Mouse (Mus musculus) frontal cortex, adult 2 months (tissue): ENCODE results near the gene Sync. TPM values are rescaled to one million over a fixed set of nuclear protein-coding genes. Genes with fewer than 3 reads are reported as not detected.

Experiments
- DNase-seq, 2 experiments: peaks; one replicate each; pipeline ENCODE4 v3.0.0; 2022; ENCODE audit warnings: low spot score in 1 of 2; ENCODE audit errors: extremely low spot score in 1 of 2
- polyA plus RNA-seq: library from polyadenylated mRNA; depleted of rRNA; stranded (reverse); fragments of >200 nt; gene quantifications from 2 replicates; pipeline ENCODE4 v1.2.3, GENCODE M21; 2012

Sync gene
- polyA plus RNA-seq, 1 experiment: 1.3 TPM

DNA sequence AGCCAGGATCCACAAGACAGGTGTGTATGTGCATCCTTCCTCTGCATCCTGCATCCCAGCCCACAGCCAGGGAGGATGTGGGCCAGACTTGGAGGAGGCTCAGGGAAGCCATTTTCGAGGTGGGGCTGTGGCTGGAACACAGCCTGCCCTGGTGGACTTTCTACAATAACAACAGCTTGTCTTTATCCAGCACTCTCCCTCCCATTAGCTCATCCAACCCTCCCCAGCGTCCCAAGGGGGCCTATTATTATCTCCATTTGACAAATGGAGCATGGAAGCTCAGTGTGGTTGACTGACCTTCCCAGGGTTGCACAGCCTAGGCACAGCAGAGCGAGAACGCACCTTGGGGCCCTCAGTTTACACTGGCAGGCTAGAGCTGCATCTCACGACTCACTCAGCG lies 26.7 kb upstream of the Sync start:
- no peak for DNase-seq

DNA sequence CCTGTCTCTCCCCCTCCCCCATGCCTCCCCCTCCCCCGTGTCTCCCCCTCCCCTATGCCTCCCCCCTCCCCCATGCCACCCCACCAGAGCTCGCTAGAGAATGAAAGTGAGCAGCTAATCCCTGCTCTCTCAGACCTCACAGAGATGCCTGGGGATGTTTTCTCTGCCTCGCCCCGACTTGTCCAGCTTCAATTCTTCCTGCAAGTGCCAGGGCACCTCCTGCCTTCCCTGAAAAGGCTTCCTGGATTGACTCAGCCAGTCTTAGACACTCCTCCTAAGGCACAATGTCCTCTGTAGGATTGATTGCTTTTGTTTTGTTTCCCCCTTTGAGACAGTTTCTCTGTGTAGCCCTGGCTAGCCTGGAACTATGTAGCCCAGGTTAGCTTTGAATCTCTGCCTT lies 26.2 kb upstream of the Sync start, which contains the start of gene C77080:
TSS of gene C77080 (minus strand) at position 209 of the 400 bp plus-strand sequence.
- no peak for DNase-seq

DNA sequence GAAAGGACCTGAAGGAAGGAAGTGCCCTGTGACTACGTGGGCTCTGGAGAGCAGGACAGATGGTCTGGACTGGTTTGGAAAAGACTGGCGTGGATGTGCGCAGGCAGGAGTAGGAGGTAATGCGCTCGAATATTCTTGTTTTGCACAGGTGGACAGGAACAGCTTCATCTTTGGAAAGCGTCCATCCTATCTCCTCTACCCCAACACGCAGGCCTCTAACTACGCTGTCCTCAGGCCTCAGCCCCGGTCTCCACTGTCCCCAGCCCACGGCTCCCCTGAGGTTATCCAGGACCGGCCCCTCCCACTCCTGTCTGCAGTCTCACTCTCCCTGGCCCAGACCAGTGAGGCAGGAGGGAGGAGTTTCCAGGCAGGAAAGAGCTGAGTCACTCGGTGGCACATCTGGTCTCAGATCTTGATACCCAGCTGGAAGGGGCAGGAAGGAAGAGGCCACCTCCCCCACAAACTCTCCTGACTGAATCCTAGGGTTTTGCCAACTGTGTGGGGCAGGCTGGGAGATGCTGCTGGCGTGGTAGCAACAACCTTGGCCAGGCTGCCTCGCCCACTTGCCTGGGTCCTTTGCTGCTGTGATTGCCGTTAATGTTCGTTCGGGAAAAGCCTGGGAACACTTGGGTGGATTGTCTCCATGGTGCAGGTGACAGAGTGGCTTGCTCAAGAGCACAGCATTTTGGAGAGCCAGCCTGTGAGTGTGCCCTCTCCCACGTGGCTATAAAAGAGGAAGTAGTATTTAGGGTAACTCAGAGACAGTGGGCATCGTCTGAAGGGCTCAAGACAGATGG lies 24.0 kb upstream of the Sync start:
- peak; percentile 25 to 72 for DNase-seq

DNA sequence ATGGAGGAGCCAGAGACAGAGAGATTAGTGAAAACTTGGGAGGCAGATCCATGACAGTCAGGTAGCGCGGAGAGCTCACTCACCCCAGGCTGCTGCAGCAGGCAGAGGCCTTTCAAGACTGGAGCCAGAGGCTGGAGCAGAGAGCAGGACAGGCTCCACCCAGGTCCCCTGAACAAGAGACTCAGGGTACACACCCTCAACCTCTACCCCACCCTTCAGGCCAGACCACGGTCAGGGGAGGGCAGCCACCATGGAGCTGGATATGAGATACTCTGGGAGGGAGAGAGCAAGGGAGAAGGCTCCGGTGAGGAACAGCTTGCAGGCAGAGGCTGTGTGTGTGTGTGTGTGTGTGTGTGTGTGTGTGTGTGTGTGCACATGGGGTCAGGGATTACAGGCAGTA lies 21.2 kb upstream of the Sync start:
- DNase-seq: no peak

DNA sequence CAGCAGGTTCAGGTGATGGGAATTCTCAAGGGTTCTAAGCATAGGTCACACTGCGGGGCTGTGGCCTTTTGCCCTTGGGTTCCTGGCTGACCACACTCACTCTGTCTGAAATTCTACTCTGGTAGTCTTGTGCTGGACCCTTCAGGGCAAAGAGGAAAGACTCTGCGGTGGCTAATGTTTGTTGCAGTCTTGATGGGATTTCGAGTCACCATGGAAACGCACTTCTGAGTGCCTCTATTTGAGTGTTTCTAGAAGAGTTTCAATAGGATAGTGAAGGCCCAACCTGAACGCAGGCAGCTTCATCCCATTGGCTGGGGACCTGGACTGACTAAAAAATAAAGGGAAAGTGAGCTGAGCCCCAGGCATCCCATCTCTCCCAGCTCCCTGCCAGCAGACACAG lies 20.6 kb upstream of the Sync start:
- no peak for DNase-seq

DNA sequence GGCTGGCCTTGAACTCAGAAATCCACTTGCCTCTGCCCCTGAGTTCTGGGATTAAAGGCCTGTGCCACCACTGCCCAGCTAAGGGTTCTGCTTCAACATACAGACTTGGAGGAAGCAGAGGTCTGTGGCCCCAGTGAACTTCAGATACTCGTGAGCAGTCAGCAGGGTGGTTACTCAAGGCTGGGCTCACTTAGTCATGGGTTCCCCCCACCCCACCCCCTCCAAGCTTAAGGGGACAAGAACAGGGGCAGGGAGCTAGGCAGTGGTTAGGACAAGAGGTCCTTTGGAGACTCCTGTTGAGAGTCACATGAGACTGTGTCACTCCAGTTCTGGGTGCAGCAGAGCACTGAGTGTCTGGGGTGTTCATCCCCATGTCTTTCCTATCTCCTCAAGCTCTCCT lies 18.7 kb upstream of the Sync start:
- no peak for DNase-seq

DNA sequence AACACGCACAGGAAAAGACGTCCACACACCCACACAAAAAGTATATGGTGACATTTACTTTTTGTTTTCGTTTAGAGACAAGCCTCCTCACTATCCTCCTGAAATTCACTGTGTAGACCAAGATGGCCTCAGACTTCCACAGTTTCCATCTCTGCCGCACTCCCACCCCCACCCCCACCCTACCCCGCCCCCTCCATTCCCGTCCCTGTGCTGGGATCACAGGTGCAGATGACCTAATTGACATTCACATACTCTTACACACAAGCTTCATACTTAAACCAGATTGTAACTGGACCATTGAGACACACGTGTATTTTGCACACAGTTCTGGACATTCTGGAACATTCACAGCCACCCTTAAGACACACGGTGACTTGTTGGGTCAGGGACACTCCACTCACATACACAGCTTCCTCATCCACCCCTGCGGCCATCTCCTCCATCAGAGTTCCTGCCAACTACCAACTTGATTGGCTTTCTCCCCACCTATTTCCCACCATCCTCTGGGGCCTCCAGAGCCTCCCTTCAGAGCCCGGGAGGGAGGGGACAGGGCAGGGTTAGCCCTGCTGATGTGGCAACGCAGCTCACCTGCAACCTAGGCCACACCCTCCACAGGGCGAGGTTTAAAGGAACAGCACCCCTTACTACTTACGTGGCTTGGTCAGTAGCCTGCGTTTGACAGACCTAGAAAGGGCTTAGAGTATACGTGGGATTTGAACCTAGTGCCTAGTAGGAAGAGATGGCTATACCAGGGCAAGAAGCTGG lies 15.2 kb upstream of the Sync start:
- no peak for DNase-seq

DNA sequence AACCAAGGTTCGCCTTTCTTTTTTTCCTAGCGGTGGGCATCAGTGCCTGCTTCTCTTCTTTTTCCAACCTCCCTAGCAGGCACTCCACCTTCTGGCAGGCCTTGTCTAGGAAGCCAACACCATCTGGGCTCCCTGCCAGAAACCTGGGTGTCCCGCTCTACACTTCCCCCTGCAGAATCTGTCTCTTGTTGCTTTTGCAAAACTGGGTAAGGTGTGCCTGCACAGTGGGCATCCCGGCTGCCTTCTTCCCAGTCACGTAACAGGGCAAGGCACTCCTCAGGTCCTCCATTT lies 14.7 kb upstream of the Sync start:
- peak in 1 of 2 experiments; percentile 54 for DNase-seq

DNA sequence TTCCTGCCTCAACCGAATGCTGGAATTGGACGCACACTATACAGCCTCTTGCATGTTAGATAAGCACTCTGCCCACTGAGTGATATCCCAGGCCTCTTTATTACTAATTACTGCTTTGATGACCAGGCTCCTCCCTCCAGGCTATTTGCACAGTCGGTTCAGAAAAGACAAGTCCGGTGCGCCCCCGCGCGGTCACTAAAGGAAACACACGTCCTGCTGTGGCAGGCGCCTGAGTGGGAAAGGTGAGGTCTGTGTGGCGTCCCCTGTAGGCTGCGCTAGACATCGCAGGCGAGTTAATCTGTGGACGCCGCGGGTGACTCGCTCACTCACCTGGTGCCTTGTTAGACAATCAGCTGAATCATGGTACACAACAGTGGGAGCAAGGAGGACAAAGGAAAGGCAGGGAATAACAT lies 11.0 kb upstream of the Sync start:
- peak; percentile 86 to 99 for DNase-seq

DNA sequence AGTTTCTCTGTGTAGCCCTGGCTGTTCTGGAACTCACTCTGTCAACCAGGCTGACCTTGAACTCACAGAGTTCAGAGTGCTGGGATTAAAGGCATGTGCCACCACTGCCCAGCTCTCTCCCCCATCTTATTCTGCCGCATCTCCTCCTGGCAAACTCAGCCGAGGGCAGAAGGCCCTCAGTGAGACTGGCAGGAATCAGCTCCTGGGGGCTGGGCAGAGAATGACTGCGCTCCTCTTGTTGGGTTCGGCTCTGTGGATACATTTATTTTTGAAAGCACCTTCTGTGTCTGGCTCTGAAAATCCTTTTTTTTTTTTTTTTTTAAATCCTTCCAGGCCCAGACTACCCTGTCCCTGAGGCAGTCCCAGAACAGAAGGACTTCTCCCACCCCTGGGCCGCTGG lies 4.6 kb upstream of the Sync start:
- no peak for DNase-seq

DNA sequence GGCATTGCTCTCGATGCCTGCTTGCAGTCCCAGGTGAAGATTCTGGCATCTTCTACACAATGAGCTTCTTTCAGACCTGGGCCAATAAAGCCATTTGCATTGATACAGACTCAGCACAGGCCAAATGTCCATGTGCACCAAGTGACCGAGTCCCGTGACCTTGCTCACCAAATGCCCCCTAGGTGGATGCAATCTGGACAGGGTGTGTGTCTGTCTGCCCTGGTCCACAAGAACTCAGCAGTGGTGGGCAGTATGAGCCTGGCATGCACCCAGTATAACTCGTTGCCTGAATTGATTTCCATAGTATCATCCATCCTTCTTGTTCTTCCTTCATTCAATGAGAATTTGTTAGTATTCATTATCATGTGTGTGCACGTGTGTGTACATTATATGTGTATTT lies 4.2 kb upstream of the Sync start:
- DNase-seq: no peak

DNA sequence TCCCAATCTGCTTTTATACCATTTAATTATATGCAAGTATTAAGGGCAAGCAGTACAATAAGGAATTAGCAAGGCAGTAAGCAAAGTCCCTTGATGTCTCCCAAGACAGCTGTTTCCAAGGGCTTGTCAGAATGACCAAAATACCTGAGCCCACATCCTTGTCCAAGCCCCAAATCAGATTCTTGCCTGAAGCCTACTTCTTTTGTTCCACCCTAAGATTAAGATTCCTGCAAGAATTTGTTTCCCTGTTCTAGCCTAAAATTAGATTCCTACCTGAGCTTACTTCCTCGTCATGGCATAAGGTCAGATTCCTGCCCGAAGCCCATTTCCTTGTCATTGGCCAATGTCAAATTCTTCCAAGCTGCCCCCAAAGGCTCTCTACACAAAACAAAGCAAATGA lies 2.7 kb upstream of the Sync start:
- no peak for DNase-seq

DNA sequence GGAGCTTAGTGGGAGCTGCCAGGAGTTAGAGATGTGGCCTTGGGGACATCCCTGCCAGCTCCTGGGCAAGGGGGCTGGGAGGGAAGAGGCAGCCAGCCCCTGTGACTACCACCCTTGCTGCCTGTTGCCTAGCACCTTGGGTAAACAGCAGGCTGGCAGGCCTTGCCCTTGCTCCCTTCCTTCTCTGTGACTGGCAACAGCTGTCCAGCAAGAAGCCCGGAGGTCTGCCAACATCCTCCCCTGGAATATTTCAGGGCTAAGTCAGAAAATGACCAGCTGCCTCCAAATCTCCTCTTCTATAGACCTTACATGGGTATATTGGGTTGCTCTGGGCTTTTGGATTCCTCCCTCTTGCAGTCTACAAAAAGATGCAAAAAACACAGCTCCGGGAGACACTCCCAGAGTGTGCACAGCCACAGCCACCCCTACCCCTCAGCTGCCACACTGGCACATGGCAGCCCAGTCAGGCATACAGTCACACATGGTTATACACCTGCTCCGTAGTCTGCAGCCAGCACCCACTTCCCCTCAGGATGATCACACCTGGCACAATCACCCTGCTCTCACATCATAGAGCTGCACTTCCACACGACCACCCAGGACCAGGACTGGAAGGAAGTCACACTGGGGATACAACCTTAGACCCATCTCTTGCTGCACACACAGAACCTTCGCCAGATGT lies 1.3 kb upstream of the Sync start:
- no peak for DNase-seq

DNA sequence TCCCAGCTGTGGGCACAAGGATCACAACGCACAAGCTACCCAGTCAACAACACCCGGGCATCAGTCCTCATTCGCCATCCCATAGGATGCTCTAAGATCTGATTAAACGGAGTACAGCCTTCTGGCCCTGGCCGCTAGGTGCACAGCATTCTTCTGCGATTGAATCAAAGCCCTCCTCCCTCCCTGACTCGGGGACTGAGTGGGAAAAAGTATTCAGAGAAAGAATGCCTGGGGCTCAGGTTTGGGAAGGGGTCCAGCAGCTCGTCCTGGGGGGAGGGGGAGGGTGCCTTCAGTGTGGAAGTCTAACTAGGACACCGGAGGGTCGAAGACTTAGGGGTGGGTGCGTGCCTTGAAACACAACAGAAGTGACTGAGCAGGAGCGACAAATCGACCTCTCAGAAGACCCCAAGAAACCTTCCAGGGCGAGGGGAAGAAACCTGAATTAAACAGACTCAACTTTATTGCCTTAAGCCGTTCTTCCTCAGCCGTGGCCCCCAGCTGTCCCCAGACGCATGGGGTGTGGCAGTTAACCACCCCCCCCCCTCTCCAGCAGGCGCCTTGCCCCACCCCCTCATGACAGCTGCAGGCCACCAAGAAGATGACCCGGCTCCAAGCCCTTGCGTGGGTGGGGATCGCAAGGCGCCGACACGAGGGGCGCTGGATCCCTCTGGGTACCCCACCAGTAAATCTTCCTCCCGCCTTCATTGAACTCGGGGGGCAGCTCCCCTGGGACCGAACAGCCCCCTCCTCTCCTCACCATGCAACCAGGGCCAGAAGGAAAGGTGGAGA lies 540 bp upstream of the Sync start:
- DNase-seq: no peak

DNA sequence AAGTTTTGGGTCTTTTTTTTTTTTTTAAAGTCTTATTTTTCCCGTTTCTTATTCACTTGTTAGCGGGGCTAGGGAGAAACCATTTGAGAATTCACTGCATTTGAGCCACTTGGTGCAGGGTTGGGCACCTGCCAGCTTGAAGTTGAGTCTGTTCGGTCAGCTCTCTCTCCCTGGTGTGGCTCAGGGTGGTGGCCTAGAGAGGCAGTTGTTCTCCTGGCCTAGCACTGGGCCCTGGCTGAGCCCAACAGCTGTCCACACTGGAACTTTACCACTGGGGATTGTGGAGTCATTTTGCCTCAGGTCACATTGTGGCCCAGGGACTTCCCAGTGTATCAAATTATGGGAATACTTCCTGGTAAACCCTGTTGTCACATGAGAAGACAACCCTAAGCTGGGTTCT lies 650 bp downstream of the Sync start:
- DNase-seq: no peak

DNA sequence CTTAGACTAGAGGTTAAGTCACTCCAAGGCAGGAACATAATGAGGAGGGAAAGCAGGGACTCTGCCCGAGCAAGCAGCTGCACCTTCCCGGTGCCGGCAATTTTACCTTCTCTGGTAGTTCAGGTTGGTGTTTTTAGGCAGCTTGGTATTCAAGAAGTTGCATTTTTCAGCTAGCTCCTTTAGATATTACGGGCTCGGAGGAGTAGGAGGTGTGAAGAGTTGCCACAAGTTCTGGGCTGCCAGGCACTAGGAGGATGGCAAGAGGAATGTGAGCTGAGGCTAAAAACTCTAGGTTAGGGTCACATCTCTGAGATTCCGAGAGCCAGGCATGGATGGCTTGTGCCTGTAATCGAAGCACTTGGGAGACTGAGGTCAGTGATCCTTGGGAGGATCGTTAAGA lies 2.3 kb downstream of the Sync start:
- peak in 1 of 2 experiments; percentile 22 for DNase-seq

DNA sequence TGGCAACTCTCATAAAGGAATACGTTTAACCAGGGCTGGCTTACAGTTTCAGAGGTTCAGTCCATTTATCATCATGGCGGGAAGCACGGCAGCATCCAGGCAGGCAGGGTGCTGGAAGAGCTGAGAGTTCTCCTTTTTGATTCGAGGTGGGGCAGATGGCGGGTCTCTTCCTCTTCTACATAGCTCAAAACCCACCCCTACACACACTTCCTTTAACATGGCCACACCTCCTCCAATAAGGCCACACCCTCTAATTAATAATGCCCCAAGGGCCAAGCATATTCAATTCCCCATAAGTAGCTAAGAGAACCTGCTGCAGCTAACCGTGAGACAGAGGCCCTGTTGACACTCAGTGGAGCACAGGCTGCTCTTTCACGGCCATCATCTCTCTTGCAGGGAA lies 5.4 kb downstream of the Sync start:
- DNase-seq: no peak

DNA sequence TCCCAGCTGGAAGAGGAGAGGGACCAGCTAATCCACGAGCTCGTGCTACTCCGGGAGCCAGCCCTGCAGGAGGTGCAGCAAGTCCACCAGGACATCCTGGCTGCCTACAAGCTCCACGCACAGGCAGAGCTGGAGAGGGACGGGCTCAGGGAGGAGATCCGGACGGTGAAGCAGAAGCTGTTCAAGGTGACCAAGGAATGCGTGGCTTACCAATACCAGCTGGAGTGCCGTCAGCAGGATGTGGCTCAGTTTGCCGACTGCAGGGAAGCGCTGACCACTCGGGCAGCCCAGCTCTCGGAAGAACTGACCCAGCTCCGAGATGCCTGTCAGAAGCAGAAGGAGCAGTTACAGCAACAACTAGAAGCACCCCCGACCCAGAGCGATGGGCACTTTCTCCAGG lies 6.3 kb downstream of the Sync start:
- DNase-seq: no peak

DNA sequence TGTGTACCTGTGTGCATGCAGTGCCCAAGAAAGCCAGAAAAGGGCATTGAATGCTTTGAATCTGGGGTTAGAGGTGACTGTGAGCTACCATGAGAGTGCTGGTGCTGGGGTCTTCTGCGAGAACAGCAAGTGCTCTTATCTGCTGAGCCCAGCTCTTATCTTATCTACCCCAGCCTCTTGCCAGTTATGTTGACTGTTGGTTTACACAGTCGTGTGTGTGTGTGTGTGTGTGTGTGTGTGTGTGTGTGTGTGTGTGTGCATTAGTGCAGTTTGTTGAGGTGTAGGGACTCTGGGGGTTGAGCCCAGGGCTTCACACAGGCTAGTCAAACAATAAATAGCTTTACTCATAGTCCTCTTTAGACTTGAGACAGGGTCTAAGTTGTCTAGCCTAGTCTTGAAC lies 7.8 kb downstream of the Sync start:
- no peak for DNase-seq

DNA sequence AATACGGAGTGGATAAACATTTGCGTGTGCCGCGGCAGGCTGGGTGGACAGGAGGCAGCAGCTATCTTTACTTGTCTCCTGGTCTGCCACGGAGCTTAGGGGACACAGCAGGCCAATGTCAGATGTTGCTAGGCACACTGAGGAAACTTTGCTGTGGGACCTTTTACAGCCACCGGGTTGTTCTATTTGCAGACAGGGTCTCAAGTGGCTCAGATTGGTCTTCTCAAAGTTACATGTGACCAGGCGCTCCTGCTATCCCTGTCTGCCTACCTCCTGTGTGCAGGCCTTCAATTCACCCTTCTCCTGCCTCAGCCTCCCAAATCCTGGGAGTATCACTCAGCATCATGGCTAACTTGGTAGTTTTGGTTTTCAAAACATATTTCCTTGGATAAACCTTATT lies 8.6 kb downstream of the Sync start:
- no peak for DNase-seq

DNA sequence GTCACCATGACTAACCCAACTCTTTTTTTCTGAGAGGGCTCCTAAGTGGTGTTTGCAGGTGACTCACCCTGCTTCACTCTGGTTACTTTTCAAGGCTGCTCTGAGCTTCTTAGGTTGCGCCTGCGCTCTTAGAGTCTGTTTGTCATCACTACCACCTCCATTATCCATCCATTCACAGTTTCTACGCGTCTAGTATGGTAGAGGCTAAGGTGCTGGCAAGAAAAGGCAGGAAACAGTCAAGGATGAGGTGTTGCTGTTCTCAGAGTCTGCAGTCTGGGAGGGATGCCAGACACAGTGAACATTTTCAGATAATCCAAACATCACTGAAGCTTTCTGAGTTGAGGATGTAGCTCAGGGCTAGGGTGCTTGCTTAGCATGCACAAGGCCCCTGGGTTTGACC lies 10.3 kb downstream of the Sync start:
- peak; percentile 41 to 71 for DNase-seq
